Mouse (Mus musculus): ENCODE data around the gene Dhx57.
A peak's percentile ranks its signal among the peaks of the same experiment; 100 is the strongest.
"Not testable (repeated sequence)": the region's sequence is repeated elsewhere in the genome, so short reads cannot be mapped to it uniquely, and the experiment has no call there.

Dhx57 gene

DNA sequence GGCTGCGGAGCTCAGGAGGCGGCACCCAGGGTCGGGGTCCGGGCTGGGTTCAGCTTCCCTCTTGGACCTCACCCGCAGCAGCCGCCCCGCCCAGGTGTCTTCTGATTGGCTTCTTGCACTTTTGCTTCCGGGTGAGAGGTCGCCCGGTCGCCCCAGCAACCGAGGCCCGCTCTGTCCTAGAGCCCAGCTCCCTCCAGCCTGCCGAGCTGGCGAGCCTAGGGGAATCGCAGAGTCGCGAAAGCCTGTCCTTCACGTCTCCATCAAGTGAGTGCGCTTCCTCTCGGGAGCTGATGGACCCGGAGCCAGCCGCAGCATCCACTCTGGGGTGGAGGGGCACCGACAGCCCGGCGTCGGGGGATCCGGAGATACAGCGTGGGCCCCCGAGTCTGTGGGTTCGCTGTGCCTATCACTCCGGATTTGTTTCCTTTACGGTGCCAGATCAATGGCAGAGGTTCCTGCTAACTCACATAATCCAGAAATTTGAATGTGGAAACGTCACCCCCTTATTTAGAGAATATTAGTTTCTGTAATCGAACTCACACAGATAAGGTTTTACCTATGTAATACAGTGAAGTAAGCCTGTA, at the start of gene Dhx57, which contains the start of gene Morn2:
Gene Dhx57 (minus strand): TSS at position 403 of the 584 bp plus-strand sequence.
Gene Morn2 (plus strand): TSS at position 130 of the 584 bp plus-strand sequence.
- peak; percentile 99 for DNase-seq

DNA sequence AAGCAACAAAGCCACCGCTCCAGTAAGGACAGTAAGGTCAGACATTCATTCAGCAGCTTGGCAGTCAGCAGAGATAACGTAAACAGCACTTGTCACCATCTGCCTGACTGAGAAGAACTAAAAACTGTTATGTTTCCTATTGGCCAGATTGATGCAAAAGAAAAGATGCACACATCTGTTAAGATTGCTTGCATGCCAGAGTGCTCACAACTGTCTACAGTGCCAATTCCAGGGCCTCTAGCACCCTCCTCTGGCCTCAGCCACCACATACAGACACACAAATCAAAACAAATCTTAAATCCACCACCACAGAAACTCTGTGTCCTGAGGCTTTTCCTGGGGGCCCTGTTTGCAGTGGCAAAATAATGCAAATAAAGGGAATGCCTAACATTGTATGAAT, 42.1 kb upstream of the Dhx57 start:
- no peak for DNase-seq

DNA sequence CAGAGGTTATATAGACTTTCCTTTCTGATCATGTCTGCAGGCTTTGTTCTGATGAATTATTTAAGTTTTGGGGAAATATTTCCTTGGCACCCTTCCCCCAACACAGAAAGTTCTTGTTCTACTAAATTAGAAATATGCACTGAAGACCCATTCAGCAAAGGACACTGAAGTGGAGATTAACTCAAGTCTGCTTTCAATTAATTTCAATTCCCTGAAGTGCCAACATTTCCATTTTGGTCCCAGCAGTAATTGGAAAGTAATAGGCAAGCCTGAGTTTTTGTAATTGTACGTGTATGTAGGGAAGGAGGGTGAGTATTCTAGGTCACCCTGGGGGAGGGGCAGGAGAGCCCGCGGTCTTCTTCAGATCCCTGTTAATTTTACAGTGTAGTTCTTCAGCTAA, 36.2 kb upstream of the Dhx57 start:
- DNase-seq: no peak

DNA sequence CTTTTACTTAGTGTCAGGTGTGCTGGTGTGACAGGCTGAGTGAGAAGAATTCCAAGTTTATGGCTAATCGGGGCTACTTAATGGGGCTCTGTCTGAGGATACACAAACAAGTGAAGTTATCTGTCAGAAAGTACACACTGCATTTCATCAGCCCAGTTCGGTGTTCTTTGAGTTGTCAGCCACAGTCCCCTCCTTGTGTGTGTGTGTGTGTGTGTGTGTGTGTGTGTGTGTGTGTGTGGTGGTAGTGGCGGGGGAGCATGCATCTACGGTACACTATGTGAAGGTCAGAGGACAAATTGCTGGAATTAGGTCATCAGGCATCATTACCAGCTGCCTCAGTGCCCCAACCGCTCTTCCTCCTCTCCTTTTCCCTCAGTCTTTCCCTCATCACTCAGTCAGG, 35.2 kb upstream of the Dhx57 start:
- DNase-seq: no peak

DNA sequence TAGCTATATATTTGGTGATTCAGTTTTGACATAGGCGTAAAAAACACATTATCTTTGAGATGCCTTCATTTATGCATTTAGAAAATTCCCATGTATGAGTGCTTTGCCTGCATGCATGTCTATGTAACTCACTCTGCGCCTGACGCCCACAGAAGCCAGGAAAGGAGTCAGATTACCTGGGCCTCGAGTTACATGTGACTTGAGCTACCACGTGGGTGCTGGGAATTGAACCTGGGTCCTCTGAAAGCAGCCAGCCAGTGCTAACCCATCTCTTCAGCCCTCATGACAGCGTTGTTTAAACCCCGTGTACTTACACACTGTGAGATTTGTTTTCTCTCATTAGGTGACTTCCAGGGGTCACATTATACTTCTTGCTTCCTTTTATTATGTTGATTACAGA, 34.2 kb upstream of the Dhx57 start:
- no peak for DNase-seq

DNA sequence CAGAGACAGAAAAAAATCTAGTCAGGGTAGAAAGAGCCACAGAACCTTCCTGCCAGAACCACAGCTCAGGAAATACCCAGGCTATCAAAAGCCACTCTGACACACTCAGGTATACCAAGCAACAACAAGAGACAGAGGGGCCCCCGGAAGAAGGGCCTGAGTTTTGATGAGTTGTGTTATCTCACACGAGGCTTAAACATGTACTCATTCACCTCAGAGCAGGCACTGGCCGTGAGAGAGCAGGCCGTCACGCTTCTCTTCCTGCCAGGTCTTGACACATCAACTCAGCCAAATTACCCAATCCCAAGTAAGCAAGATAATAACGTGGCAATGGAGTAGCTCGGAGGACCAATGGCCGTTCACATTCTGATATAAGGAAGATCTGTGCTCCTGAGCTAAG, 33.4 kb upstream of the Dhx57 start:
- no peak for DNase-seq

DNA sequence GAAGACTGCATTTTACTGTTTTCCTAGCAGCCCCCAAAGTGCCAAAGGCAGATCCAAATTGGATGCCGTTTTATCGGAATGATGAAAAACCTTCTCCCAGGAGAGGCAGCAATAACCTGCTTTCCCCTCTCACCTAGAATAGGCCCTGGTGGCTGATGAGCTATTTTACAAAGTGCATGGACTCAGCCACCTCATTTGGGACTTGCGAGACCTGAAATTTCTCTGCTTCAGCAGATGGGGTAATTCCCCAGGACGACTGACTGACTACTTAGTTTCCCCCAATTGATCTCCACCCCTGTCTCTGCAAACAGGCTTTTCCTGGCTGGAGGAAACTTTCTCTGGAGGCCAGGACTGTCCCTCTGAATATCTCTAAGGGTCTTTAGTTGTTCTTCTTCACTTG, 32.7 kb upstream of the Dhx57 start:
- DNase-seq: no peak

DNA sequence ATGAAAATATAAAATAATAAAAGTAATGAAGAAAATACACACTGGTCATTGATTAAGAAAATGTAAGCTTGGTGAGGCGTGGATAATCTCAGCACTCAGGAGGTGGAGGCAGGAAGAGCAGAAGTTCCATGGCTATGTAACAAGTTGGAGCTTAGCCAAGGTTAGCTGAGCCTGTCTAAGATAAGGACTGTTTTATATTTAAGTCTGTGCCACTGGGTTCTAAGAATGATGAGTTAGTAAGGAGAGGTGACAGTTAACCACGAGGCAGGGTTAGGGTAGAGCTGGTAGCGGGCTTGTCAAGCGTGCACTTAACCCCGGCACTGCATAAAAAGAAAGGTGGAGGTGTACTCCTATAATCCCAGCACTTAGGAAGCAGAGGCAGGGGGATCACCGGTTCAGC, 32.0 kb upstream of the Dhx57 start:
- no peak for DNase-seq

DNA sequence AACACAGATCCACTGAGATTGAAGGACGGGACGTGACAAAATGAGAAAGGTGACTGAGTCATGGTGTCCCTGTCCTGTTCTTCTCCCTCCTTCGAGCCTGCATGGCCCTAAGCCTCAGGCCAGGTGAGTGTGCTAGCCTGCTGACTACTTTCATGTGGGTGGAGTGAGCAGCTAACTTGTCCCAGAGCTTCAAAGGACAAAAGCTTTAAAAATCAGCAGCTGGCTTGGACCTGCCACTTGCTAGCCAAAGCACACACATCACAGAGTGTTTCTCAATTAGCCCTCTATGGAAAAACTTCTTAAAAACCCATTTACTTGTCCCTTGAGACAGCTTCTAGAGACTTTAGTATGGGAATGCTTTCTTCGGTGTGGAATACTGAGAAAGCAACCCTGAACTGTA, 22.1 kb upstream of the Dhx57 start:
- DNase-seq: no peak

DNA sequence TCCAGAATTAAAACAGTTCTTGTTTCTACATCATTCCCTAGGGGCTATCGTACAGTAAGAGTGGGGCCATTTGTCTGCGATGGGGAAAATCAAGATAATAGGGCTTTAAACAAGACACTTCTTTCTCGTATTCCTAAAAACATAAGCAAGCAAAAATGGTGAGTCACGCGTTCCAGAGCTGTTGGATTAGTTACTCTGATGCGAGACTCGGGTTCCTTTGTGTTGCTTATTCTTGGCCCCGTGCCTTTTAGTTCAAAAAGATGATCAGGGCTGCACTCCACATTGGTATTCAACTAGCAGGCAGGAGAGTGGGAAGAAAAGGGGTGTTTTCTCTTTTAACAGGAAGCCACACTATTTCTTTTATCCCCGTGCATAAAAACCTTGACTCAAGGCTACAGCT, 21.5 kb upstream of the Dhx57 start:
- DNase-seq: no peak

DNA sequence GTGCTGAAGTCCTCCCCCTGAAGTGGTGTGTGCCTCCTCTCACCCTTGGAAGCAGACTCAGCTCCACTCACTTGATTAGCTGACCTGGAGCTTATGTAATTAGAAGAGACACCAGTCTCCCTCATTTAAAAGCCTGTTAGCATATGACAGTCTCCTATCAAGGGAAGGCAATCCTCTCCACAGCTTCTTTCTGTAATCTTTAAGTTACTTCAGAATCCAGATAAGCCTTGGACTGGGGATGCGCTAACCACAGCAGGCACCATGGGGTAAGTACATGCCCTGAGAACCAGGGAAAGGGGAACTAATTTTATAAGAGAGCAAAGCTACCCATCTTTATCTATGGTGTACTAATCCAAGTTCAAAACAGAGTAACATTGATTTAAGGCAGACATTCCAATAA, 17.0 kb upstream of the Dhx57 start, which contains the start of gene Arhgef33:
Gene Arhgef33 (plus strand): TSS at position 157 of the 400 bp plus-strand sequence.
- DNase-seq: no peak

DNA sequence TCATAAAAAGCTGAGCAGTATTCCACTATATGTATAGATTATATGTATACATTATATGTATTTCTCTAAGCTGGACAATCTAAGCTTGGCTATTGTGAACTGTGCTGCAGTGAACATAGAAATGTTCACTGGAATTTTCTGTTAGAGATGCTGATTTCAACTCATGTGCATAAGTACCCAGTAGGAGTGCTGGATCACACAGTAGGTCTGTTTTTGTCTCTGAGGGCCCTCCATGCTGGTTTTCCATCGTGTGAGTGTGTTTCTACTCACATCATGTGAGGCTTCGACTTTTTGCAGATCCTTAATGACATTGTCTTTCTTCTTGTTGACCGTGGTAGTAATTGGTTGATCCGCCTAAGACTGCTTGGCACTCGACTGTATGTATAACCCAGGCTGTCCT, 8.6 kb upstream of the Dhx57 start:
- DNase-seq: no peak

DNA sequence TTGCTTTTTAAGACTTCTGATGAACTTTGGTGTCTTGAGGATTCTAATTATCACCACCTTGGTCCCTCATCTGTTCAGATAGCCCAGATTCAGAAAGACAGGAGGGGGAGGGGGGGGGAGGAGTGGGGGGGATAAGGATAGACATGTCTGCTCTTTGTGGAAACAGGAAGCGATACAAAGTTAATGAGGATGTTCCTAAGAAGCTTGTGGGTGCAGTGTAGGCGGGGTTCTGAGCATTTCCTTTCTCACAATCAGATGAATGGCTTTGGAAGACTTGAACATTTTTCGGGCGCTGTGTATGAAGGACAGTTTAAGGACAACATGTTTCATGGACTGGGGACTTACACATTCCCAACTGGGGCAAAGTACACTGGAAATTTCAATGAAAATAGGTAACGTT, 5.0 kb upstream of the Dhx57 start:
- no peak for DNase-seq

DNA sequence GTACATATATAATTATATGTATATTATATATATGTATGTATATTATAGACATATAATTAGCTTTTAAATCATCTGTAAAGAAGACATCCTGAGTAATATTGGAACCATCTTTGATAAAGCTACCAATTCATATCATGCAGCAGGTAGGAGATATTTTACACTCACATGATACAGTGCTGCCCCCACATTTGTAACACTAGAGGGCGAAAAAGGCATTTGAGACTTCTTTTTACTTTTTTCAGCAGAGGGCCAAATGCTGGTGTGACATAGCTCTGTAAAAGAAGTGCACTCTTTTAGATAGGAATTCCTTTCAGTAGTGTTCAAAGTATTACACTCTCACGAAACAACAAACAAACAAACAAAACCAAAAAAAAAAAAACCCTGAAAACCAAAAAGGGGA, 872 bp upstream of the Dhx57 start:
- peak; percentile 55 to 56 for DNase-seq

DNA sequence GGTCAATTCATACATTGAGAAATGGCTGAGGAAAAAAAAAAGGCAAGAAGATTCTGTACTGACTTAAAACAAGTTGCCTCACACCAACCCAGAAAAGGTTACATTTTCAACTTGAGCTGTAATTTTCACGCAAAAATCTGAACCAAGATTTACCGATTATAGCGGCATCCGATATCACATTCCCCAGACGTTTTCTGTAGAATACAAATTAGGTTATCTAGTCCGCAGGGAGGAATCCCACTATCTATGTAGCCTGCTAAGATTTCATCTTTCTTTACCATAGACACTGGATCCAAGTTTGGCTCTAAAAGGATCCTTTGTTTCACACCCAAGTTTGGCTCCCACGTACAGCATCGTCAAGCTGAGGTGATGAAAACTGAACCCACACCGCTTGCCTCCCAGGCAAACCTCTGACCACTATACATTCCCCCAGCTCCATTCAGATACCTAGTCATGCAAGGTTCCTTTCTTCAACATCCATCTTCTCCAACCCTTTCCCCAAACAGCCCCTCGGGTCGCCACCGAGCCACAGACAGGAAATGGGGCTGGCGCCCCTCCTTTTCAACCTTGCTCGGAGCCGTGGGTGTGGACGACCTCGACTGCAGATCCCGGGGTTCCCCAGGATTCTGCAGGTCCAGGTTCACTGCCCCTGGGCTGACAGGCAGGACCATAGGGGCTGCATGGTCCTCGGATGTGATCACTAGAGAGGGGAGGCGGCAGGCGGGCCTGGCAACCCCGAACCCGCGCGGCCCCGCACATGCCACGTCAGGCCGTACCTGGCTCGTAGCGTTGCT, 799 bp downstream of the Dhx57 start:
- no peak for DNase-seq

DNA sequence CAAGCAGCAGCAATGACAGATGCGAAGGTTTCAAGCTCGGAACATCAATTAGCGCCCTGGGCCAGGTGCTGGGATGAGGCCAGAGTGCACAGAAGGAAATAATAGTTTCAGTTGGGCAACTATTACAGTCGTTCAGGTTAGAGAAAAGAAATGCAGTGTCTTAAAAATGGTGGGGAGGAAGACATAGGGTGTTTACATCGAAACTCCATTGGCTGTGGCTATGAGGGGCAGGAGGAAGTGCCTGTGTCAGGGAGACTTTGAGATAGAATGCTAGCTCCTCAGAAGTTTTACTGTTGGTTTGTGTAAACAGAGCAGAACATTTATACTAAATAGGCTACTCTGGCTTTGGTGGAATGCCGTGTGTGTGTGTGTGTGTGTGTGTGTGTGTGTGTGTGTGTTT, 2.3 kb downstream of the Dhx57 start:
- no peak for DNase-seq

DNA sequence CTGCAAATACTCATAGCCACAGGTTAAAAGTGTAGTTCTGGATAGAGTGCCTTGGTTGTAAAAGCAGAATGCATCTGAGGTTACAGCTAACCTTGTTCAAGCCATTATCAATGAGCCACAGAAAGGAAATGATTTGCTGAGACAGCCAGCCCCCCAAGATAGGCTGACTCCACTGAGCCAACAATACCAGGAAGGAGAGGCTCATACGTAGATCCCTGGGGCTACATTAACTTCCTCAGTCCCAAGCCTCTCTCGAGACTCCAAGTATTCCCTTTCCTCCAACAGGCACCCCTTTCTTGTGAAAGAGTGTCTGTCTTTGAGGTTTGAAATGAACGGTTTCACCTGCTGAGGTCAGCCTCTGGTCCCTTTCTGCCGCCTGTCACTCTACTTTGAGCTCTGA, 5.8 kb downstream of the Dhx57 start:
- no peak for DNase-seq

DNA sequence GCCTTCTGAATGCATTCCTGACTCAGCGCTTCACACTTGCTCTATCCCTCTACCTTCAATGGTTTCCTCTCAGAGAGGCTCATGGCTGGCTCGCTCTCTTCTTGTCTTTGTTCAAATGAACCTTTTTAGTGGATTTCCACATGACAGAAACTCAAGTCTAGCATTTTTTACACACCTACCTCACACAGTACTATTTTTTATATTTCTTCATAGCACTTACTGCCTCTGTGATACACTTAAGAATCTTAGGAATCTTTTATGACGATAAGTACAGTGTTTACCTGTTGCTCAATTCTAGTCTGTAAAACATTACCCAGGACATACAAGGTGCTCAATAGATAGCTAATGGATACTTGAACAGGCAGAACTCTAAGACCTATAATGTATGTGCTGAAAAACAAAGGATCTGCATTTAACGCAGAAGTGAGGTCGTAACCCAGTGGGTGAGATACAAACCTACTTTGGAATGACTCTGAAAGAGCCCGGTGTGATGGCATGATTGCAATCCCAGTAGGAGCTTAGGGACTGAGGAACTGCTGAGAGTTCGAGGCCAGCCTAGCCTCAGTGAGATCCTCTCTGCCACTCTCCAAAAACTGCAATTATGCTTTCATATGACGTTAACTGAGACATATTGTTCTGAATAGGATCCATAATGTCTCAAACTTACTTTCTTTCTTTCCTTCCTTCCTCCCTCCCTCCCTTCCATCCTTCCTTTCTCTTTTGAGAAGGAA, 10.8 kb downstream of the Dhx57 start:
- DNase-seq: no peak

DNA sequence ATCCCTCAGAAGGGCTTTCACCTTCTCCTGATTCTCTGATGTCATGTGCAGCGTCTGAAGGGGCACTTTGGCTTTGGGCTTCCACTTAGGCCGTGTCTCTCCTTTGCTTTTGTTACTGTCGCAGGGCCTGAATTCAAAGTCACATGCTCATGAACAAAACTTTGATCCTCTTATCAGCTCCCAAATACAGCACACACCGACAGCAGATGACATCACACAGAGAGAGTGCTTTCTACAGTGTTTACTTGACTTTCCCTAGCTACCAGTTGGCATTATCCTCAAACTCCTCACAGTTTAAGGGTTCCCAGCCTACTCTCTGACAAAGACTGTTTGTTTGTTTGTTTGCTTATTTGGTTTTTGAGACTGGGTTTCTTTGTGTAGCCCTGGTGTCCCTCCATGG, 12.0 kb downstream of the Dhx57 start:
- DNase-seq: no peak

DNA sequence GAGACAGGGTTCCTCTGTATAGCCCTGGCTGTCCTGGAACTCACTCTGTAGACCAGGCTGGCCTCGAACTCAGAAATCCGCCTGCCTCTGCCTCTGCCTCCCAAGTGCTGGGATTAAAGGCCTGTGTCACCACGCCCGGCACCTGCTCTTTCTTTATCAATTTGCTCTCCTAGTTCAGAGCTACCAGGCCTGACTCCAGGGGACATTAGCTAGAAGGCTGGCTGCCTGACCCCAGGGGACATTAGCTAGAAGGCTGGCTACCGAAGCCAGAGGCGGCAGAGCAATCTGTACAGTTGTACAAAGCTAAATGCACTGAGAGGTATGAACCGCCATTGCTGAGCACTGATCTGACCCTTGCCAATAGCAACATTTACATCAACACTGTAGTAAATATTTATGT, 19.7 kb downstream of the Dhx57 start:
- DNase-seq: not testable (repeated sequence)

DNA sequence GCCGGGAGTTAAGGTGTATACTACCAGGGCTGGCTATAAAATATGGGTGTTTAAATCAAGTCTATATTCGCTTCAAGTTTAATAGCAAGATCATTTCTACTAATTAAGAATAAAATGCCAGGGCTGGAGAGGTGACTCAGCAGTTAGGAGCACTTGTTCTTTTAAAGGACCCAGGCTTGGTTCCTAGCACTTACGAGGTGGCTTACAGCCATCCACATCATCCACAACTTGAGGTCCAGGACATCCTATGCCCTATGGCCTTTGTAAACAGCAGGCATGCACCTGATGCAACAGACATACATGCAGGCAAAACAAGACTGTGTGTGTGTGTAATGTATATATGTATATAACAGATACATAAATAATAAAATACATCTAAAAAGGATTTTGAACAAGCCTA, 22.1 kb downstream of the Dhx57 start:
- DNase-seq: no peak

DNA sequence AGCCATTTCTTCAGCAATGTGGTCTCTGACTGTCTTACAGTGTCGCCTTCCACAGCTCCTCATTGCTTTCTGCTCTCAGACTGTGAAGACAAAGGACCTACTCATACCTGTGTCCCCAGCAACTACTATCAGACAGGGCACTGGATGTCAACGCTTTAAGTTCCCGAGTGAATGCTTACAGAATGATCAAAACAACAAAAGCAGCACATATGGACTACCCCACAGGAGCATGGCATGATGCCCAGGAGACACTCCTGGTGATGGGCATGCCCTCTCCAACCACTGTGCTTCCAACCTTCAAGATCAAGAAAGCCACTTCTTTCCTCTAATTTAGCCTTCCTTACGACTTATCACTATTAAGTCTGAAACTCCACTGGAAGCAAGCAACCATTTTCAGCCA, 23.2 kb downstream of the Dhx57 start:
- DNase-seq: peak; percentile 49 to 64

DNA sequence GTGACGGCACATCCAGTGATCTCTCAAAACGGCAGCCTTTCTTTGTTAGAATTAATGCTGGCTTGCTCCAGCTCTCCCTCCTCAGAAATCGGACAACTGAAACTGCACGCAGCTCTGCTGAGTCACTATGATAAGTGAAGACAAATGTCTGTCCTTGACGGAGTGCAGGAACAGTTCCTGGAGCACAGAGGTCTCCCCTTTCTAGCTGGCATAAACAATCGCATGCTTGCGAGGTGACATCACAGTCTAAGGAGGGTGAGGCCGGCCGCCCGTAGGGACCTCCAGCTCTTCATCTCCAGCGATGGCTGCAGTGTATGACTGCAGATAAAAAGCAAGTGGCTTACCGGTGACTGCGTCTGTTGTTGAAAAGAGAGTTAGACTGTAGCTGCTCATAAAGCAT, 35.1 kb downstream of the Dhx57 start:
- DNase-seq: no peak

DNA sequence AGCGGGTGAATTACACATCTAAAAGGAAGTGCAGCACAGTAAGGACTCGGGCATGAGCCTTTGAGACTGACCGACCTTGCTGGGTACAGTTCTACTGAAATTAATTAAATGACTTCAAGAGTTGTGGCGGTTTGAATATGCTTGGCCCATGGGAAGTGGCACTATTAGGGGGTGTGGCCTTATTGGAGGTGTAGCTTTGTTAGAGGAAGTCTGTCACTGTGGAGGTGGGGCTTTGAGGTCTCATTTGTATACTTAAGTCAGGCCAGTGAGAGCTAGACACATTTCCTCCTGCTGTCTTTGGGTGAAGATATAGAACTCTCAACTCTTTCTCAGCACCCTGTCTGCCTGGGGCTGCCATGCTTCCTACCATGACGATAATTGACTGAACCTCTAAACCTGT, 35.9 kb downstream of the Dhx57 start:
- DNase-seq: no peak
